Mouse (Mus musculus): ENCODE measurements around the gene Mapkbp1. TPM values are rescaled to one million over a fixed set of nuclear protein-coding genes. Genes with fewer than 3 reads are reported as not detected.

The Mapkbp1 gene
- 3.6 and 3.9 TPM in 2 replicates for polyA plus RNA-seq (2014; fragmentation: Nextera tagmentation; extraction: Ambion mirVana)

DNA sequence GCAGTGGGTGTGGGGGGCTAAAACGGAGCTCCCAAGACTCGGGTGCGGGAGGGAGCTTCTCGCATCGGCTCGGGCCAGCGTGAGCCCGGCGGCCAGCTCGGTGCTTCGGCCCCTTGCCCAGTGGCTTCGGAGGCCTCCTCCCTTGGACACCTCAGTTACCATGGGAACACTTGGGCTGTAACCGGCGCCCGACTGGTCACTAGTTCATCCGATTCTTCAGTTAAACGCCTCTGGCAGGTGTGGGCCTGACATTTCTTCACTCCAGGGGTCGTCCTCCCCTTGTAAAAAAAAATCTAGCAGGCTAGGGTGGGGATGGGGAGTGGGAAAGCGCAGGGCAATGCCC lies at the start of gene Mapkbp1:
TSS of gene Mapkbp1 (plus strand) at position 163 of the 343 bp plus-strand sequence.
- no peak for DNase-seq (ENCODE audit: low spot score)
- Histone ChIP-seq H3K27ac (ENCODE audit: low read depth) (peak within 1 kb of the TSS; percentile 55; the same call in 1 of the 2 replicates), H3K4me2 (ENCODE audit: low read length) (peak within 1 kb of the TSS; percentile 63), H3K27me3 (replicated peaks; ENCODE audit: control insufficient read depth, insufficient read depth, low read length) (no peaks in the 10 kb centered on the region), H3K4me1 (replicated peaks; ENCODE audit: control insufficient read depth, insufficient read depth, low read length) (peaks cover 12% of the 10 kb centered on the region), H3K36me3 (ENCODE audit: control insufficient read depth, insufficient read depth, low read length) (no peaks in the 10 kb centered on the region), H3K9ac (ENCODE audit: low read length) (peak within 1 kb of the TSS; percentile 72), H3K4me3 (ENCODE audit: low read depth, low read length) (peak within 1 kb of the TSS; percentile 69), H3K9me3 (ENCODE audit: control insufficient read depth, low read length) (no peaks in the 10 kb centered on the region)
- under 1% methylated on average over 19 of the region's 19 CpGs for WGBS
- peak; percentile 72 for ATAC-seq (replicated peaks; ENCODE audit: low FRiP score, low TSS enrichment, low read depth)

GRCm38 (mm10) chr2:119970571-119970970 lies 1.9 kb upstream of the Mapkbp1 start:
- peaks cover 12% of the 10 kb centered on the region for H3K4me1 ChIP-seq (replicated peaks; ENCODE audit: control insufficient read depth, insufficient read depth, low read length)
- no peak overlapping the region for H3K9ac ChIP-seq (ENCODE audit: low read length)
- H3K4me3 ChIP-seq (ENCODE audit: low read depth, low read length): no peak overlapping the region
- H3K27me3 ChIP-seq (replicated peaks; ENCODE audit: control insufficient read depth, insufficient read depth, low read length): no peaks in the 10 kb centered on the region
- no peak overlapping the region for H3K27ac ChIP-seq (ENCODE audit: low read depth)
- peaks cover 13% of the 10 kb centered on the region; the same call in 1 of the 2 replicates for H3K36me3 ChIP-seq (ENCODE audit: control insufficient read depth, insufficient read depth, low read length)
- no peak overlapping the region for H3K4me2 ChIP-seq (ENCODE audit: low read length)
- 42% methylated on average over 9 of the region's 9 CpGs for WGBS
- H3K9me3 ChIP-seq (ENCODE audit: control insufficient read depth, low read length): no peaks in the 10 kb centered on the region
- DNase-seq (ENCODE audit: low spot score) (peak; percentile 66), ATAC-seq (replicated peaks; ENCODE audit: low FRiP score, low TSS enrichment, low read depth) (no peak)

DNA sequence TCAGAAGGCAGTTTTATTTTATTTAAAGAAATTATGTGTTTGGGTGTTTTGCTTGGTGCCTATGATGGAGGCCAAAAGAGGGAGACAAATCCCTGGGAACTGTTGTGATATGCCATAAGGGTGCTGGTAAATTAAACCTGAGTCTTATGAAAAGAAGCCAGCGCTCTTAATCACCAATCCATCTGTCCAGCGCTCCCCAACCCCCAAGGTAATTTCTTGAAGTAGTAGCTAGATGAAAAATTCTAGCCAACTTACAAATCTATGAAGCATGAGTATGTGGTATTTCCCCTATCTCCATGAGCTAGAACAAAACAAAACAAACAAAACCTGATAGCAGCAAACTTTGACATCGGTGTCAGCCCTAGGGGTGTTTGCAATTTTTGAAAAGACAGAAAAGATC lies 1.2 kb upstream of the Mapkbp1 start:
- no peak for DNase-seq (ENCODE audit: low spot score)
- Histone ChIP-seq H3K4me3 (ENCODE audit: low read depth, low read length) (no peak overlapping the region), H3K9me3 (ENCODE audit: control insufficient read depth, low read length) (no peaks in the 10 kb centered on the region), H3K27ac (ENCODE audit: low read depth) (no peak overlapping the region; the same call in 1 of the 2 replicates), H3K27me3 (replicated peaks; ENCODE audit: control insufficient read depth, insufficient read depth, low read length) (no peaks in the 10 kb centered on the region), H3K4me1 (replicated peaks; ENCODE audit: control insufficient read depth, insufficient read depth, low read length) (peaks cover 12% of the 10 kb centered on the region), H3K36me3 (ENCODE audit: control insufficient read depth, insufficient read depth, low read length) (peaks cover 6% of the 10 kb centered on the region; the same call in 1 of the 2 replicates), H3K9ac (ENCODE audit: low read length) (no peak overlapping the region), H3K4me2 (ENCODE audit: low read length) (peak overlapping the region; percentile 63)
- ATAC-seq (replicated peaks; ENCODE audit: low FRiP score, low TSS enrichment, low read depth): no peak
- 84% methylated on average over 3 of the region's 3 CpGs for WGBS

DNA sequence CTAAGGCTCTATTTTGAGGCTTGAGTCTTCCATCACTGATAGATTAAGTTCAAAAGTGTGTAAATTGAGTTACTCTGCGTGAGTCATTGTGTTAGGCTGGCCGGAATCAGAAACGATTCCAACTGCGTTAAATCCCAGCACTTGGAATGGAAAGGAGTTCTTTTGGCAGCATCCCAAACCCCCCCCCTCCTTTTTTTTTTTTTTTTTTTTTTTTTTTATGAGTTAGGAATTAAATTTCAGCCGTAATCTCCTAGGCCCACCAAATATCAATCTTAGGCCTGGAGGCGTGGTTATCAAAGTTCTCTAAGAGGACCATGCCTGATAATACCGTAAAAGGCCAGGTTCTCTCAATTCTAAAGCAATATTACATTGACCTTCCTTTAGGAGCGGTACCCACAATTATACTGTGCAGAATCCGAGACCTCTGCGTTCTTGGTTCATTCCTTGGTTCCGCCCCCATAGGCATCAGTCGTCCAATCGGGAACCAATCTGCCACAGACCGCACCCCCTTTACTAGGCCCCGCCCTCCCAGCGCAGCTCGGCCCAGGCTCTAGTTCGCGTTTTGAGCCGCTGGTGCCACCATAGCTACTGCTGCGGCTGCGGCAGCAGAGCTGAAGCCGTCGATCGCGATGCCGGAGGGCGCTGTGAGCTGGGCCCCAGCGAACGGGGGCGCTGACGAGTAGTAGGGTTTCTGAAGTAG lies 512 bp upstream of the Mapkbp1 start:
- Histone ChIP-seq H3K27ac (ENCODE audit: low read depth) (peak overlapping the region; percentile 55; the same call in 1 of the 2 replicates), H3K27me3 (replicated peaks; ENCODE audit: control insufficient read depth, insufficient read depth, low read length) (no peaks in the 10 kb centered on the region), H3K9me3 (ENCODE audit: control insufficient read depth, low read length) (no peaks in the 10 kb centered on the region), H3K4me1 (replicated peaks; ENCODE audit: control insufficient read depth, insufficient read depth, low read length) (peaks cover 12% of the 10 kb centered on the region), H3K4me2 (ENCODE audit: low read length) (peak overlapping the region; percentile 63), H3K9ac (ENCODE audit: low read length) (peak overlapping the region; percentile 72), H3K4me3 (ENCODE audit: low read depth, low read length) (peak overlapping the region; percentile 69), H3K36me3 (ENCODE audit: control insufficient read depth, insufficient read depth, low read length) (no peaks in the 10 kb centered on the region)
- peak; percentile 96 for DNase-seq (ENCODE audit: low spot score)
- WGBS: 1% methylated on average over 32 of the region's 32 CpGs
- ATAC-seq (replicated peaks; ENCODE audit: low FRiP score, low TSS enrichment, low read depth): peak; percentile 97

- 81% methylated on average over 7 of the region's 7 CpGs for WGBS
- peaks cover 16% of the 10 kb centered on the region for H3K36me3 ChIP-seq (ENCODE audit: control insufficient read depth, insufficient read depth, low read length)
Observed at GRCm38 (mm10) chr2:119980343-119980986, 8.0 kb downstream of the Mapkbp1 start.

DNA sequence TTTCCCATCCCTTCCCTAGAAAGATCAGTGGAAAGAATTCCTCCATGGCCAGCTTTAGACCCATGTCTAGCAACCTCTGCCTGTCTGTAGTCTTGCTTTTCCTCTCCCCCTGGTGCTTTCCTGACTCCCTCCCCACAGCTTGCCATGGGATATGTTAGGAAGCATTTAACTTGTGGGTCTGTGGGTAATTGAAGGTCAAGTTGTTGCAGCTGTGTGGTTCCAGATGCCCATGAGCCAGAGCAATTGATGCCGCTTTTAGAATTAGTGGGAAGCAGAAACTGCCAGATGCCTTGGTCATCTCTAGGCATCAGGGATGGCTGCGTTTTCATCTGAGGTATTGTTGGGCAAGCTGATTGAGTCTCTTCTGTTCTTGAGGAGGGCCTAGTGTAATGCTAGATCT lies 9.1 kb downstream of the Mapkbp1 start:
- 83% methylated on average over 2 of the region's 2 CpGs for WGBS
- Histone ChIP-seq H3K9me3 (ENCODE audit: control insufficient read depth, low read length) (no peaks in the 10 kb centered on the region), H3K4me1 (replicated peaks; ENCODE audit: control insufficient read depth, insufficient read depth, low read length) (no peaks in the 10 kb centered on the region), H3K4me3 (ENCODE audit: low read depth, low read length) (no peak overlapping the region), H3K27ac (ENCODE audit: low read depth) (no peak overlapping the region), H3K4me2 (ENCODE audit: low read length) (no peak overlapping the region), H3K27me3 (replicated peaks; ENCODE audit: control insufficient read depth, insufficient read depth, low read length) (no peaks in the 10 kb centered on the region), H3K9ac (ENCODE audit: low read length) (no peak overlapping the region), H3K36me3 (ENCODE audit: control insufficient read depth, insufficient read depth, low read length) (peaks cover 16% of the 10 kb centered on the region)
- no peak for DNase-seq (ENCODE audit: low spot score)
- ATAC-seq (replicated peaks; ENCODE audit: low FRiP score, low TSS enrichment, low read depth): no peak

More at GRCm38 (mm10) chr2:119980343-119980986, 8.0 kb downstream of the Mapkbp1 start:
- no peaks in the 10 kb centered on the region for H3K4me1 ChIP-seq (replicated peaks; ENCODE audit: control insufficient read depth, insufficient read depth, low read length)
- no peaks in the 10 kb centered on the region for H3K9me3 ChIP-seq (ENCODE audit: control insufficient read depth, low read length)
- ATAC-seq (replicated peaks; ENCODE audit: low FRiP score, low TSS enrichment, low read depth) (no peak), DNase-seq (ENCODE audit: low spot score) (no peak)
- no peak overlapping the region for H3K9ac ChIP-seq (ENCODE audit: low read length)
- no peak overlapping the region for H3K27ac ChIP-seq (ENCODE audit: low read depth)
- no peaks in the 10 kb centered on the region for H3K27me3 ChIP-seq (replicated peaks; ENCODE audit: control insufficient read depth, insufficient read depth, low read length)
- no peak overlapping the region for H3K4me3 ChIP-seq (ENCODE audit: low read depth, low read length)
- no peak overlapping the region for H3K4me2 ChIP-seq (ENCODE audit: low read length)

- Histone ChIP-seq H3K9me3 (ENCODE audit: control insufficient read depth, low read length) (no peaks in the 10 kb centered on the region), H3K27ac (ENCODE audit: low read depth) (no peak overlapping the region), H3K27me3 (replicated peaks; ENCODE audit: control insufficient read depth, insufficient read depth, low read length) (no peaks in the 10 kb centered on the region), H3K36me3 (ENCODE audit: control insufficient read depth, insufficient read depth, low read length) (peaks cover 16% of the 10 kb centered on the region), H3K4me1 (replicated peaks; ENCODE audit: control insufficient read depth, insufficient read depth, low read length) (no peaks in the 10 kb centered on the region), H3K4me2 (ENCODE audit: low read length) (no peak overlapping the region), H3K9ac (ENCODE audit: low read length) (no peak overlapping the region), H3K4me3 (ENCODE audit: low read depth, low read length) (no peak overlapping the region)
- no peak for ATAC-seq (replicated peaks; ENCODE audit: low FRiP score, low TSS enrichment, low read depth)
- WGBS: 68% methylated on average over 8 of the region's 8 CpGs
- no peak for DNase-seq (ENCODE audit: low spot score)
Observed at GRCm38 (mm10) chr2:119985871-119986270, 13.4 kb downstream of the Mapkbp1 start.

DNA sequence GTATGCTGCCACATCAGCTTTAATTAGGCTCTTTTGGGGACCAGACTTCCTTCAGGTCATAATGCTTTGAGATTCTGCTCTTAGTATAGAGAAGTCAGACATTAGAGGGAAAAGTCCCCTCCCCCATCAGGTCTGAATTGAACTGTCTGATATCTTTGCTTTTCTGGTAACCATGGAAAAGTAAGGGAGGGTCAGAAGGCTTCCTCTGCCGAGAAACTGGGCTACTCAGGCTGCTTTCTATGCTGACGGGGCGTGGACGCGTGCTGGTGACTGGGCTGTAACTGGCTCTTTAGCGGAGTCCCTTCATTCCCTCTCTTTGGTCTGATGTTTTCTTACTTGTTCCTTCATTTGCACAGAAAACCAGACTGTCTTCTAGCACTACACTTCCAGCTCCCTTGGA lies 13.9 kb downstream of the Mapkbp1 start:
- H3K4me1 ChIP-seq (replicated peaks; ENCODE audit: control insufficient read depth, insufficient read depth, low read length): no peaks in the 10 kb centered on the region
- H3K4me2 ChIP-seq (ENCODE audit: low read length): no peak overlapping the region
- H3K27me3 ChIP-seq (replicated peaks; ENCODE audit: control insufficient read depth, insufficient read depth, low read length): no peaks in the 10 kb centered on the region
- no peak overlapping the region for H3K9ac ChIP-seq (ENCODE audit: low read length)
- H3K36me3 ChIP-seq (ENCODE audit: control insufficient read depth, insufficient read depth, low read length): peaks cover 12% of the 10 kb centered on the region
- no peak overlapping the region for H3K4me3 ChIP-seq (ENCODE audit: low read depth, low read length)
- no peaks in the 10 kb centered on the region for H3K9me3 ChIP-seq (ENCODE audit: control insufficient read depth, low read length)
- H3K27ac ChIP-seq (ENCODE audit: low read depth): no peak overlapping the region
- DNase-seq (ENCODE audit: low spot score) (no peak), ATAC-seq (replicated peaks; ENCODE audit: low FRiP score, low TSS enrichment, low read depth) (no peak)
- 75% methylated on average over 6 of the region's 6 CpGs for WGBS

All from intestine, embryonic 14.5 days (tissue).